Mouse (Mus musculus): ENCODE measurements around the gene Abat. TPM values are rescaled to one million over a fixed set of nuclear protein-coding genes. Genes with fewer than 3 reads are reported as not detected.

Gene Abat
- 5.0 TPM for polyA plus RNA-seq (2015; fragmentation: Illumina TruSeq; extraction: RNeasy Lipid Tissue Mini Kit (QIAGEN cat#74804); ENCODE audit: insufficient read depth, low read depth, low replicate concordance)

DNA sequence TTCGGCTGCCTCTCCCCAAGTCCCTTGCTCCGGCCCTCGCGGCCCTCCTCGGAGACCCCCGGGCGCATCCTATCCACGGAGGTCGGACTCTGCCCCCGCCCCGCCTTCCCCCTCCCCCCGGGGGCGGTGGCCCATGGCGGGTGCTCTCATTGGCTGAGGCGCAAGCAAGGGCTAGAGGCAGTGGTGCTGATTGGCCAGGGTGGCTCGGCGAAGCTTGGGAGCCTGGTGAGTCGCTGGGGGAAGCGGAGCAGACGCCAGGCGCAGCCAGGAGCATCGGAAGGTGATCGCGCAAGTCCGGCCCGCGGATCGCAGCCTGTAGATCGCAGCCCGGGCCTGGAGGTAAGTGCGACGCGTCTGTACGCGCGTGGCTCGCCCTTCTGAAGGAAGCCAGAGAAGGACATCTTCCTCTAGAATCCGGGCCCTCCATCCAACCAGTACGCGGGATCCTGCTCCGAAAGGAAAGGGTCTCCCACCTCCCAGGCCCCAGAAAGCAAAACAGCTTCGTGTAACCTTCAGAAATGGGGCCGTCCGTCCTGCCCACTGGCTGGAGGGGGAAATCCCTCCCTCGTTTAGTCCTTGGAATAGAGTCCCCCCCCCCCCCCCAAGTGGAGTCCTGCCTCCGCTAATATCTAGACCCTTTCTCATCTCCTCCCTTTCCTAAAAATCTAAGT is at the start of gene Abat:
Gene Abat, plus strand, starts transcription at position 194 of the 671 bp plus-strand sequence.

DNA sequence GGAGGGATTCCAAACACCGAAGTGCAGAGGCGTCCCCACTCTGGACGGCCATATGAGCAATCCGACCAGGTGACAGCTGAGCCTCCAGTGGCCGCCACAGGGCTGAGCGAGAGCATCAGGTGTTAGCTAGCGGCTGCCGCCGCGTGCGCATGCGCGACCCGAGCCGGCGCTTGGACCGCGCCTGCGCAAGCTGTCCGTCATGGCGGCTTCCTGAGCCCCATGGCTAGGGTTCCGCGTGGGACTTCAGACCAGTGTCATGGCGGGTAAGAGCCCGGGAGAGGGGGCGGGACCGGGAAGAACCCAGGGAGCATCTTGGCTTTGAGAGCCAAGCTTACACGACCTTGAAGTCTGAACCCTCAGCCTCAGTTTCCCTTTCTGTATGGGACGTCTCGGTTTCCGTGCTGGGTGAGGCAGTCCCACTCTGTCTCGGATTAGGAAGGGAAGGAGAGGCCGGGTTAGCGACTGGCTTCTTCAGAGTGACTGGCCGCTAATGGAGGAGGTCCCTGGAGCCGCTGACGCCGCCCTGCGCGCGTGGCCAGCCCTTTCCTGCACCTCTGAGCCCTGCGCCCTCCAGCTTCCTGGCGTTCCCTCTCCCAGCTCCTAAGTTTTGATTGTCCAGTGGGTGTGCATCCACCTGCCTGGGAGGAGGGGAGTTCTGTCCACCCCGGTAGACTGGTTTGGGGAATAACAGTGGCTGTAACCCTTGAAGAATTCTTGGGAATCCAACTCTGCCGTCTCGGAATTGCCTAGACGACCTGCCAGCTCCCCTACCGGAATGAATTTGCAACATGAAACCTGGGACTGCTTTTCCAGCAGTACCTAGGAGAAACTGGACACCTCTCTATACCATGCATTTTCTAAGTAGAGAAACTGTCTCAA is 42.4 kb upstream of the Abat start, which contains the start of gene Mettl22:
Gene Mettl22, plus strand, starts transcription at position 186 of the 879 bp plus-strand sequence.

DNA sequence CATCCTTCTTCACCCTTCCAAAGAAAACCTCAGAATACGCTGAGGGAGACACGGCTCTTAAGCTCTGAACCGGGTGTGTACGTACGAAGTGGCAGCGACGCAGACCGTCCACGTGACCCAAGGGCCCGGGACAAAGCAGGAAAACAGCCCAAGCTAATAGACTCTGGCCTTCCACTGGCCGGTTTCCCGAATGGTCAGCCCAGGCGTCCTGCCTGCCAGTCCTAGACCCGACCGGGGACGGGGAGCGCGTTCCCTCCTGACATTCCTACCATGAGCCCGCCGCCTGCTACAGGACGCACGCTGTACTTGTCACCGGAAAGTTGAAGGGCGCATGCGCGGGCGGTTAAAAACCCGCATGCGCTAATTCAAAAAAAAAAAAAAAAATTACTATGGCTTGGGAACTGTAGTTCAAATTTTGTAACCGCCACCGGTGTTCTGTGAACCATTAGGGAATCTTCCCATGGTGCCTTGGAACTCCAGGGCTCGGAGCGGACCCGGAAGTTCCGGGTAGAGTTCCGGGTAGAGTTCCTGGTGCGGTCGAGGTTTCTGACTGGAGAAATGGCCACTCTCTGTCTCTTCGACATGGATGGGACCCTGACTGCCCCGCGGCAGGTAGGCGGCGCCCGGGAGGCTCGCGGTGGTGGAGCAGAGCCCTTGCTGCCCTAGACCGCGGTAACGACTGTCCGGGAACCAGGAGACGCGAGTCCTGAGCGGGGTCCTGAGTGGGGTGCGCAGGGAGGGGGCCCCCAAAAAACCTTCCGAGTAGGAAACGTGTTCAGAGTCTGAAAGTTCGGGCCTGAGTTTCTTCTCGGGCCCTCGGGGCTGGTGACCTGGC is 124.2 kb downstream of the Abat start, which contains the start of the genes Pmm2 and Tmem186:
Gene Pmm2, plus strand, starts transcription at position 458 of the 835 bp plus-strand sequence.
Gene Tmem186, minus strand, starts transcription at position 496 of the 835 bp plus-strand sequence.

Other genes starting within 250 kb of the Abat start
- not detected for gene Tmem114, start 88.3 kb upstream of the Abat start, polyA plus RNA-seq (2015; fragmentation: Illumina TruSeq; extraction: RNeasy Lipid Tissue Mini Kit (QIAGEN cat#74804); ENCODE audit: insufficient read depth, low read depth, low replicate concordance)
- 1.7 TPM for gene Mettl22, start 42.6 kb upstream of the Abat start, polyA plus RNA-seq (2015; fragmentation: Illumina TruSeq; extraction: RNeasy Lipid Tissue Mini Kit (QIAGEN cat#74804); ENCODE audit: insufficient read depth, low read depth, low replicate concordance)
- 18.3 TPM for gene Pmm2, start 124.2 kb downstream of the Abat start, polyA plus RNA-seq (2015; fragmentation: Illumina TruSeq; extraction: RNeasy Lipid Tissue Mini Kit (QIAGEN cat#74804); ENCODE audit: insufficient read depth, low read depth, low replicate concordance)
- gene Tmem186, start 124.3 kb downstream of the Abat start, polyA plus RNA-seq (2015; fragmentation: Illumina TruSeq; extraction: RNeasy Lipid Tissue Mini Kit (QIAGEN cat#74804); ENCODE audit: insufficient read depth, low read depth, low replicate concordance): 4.4 TPM
- 17.2 TPM for gene Carhsp1, start 158.7 kb downstream of the Abat start, polyA plus RNA-seq (2015; fragmentation: Illumina TruSeq; extraction: RNeasy Lipid Tissue Mini Kit (QIAGEN cat#74804); ENCODE audit: insufficient read depth, low read depth, low replicate concordance)
- gene Gm5767, start 167.3 kb downstream of the Abat start, polyA plus RNA-seq (2015; fragmentation: Illumina TruSeq; extraction: RNeasy Lipid Tissue Mini Kit (QIAGEN cat#74804); ENCODE audit: insufficient read depth, low read depth, low replicate concordance): not detected